Mouse (Mus musculus) small intestine, adult 2 months (tissue): Measurements from ENCODE around the gene 1110002E22Rik.

Source experiments
- CTCF ChIP-seq: fragments of 200-500 bp; IDR thresholded peaks from 2 replicates; pipeline ENCODE4 v1.5.1; 2012; ENCODE audit warnings: low read depth, mild to moderate bottlenecking, control low read depth, inconsistent platforms, low read length, moderate library complexity, mixed read lengths; ENCODE audit not compliant: insufficient replicate concordance, insufficient read length; ENCODE audit errors: extremely low read depth
- POLR2A ChIP-seq: fragments of 200-500 bp; IDR thresholded peaks from 2 replicates; pipeline ENCODE4 v1.6.1; 2012; ENCODE audit warnings: low read depth, mild to moderate bottlenecking, control low read depth, inconsistent platforms, low read length, moderate library complexity

DNA sequence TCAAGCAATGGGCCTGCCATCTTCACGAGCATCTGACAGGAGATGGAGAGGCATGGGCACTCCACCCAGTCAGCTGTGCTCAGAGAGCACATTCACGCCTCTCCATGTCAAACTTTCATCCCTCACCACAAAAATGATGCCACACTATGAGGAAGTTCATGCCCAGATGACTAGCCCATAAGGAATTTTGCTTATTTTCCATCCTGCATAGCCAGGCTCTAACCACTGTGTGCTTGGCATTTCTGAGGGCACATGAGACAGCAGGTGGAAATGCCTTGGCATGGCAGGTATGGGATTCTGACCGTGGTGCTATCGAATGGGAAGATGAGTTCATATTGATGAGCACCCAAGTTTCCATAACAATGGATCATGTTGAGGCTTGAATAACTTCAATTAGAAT, 38.8 kb downstream of the 1110002E22Rik start:
- TF ChIP-seq POLR2A (no peak), CTCF (no peak)
